Mouse (Mus musculus) lung, postnatal 0 days (tissue): ENCODE data around the gene Pkn1. TPM values are rescaled to one million over a fixed set of nuclear protein-coding genes. Genes with fewer than 3 reads are reported as not detected.
A peak's percentile ranks its signal among the peaks of the same experiment; 100 is the strongest.

ENCODE experiments used
- ATAC-seq: fragments of 200-750 bp; cut with Nextera tagmentation; 2 replicates; pipeline ENCODE4 v1.8.0; 2017; ENCODE audit warnings: moderate library complexity
- DNase-seq: peaks from one replicate; pipeline ENCODE4 v3.0.0-alpha.2; 2016; ENCODE audit warnings: low spot score
- H3K27ac ChIP-seq: fragments of 300-500 bp; sonication (generic); 2 replicates; pipeline ENCODE4 v1.5.1; 2014; ENCODE audit warnings: antibody characterized with exemption, mild to moderate bottlenecking, low read length, mixed read lengths
- H3K27me3 ChIP-seq: fragments of 300-500 bp; sonication (generic); replicated peaks from 2 replicates; pipeline ENCODE4 v1.6.1; 2014; ENCODE audit warnings: low read length, mixed read lengths; ENCODE audit not compliant: insufficient read depth
- H3K36me3 ChIP-seq: fragments of 300-500 bp; sonication (generic); 2 replicates; pipeline ENCODE4 v1.6.1; 2014; ENCODE audit warnings: low read length, mixed read lengths; ENCODE audit not compliant: insufficient read depth
- H3K4me1 ChIP-seq: fragments of 300-500 bp; sonication (generic); 2 replicates; pipeline ENCODE4 v1.6.1; 2014; ENCODE audit warnings: antibody characterized with exemption, low read depth, low read length, mixed read lengths; ENCODE audit not compliant: insufficient read depth
- H3K4me2 ChIP-seq: fragments of 300-500 bp; sonication (generic); replicated peaks from 2 replicates; pipeline ENCODE4 v1.6.1; 2014; ENCODE audit warnings: low read depth, mild to moderate bottlenecking, low read length, moderate library complexity, mixed read lengths
- H3K4me3 ChIP-seq: fragments of 300-500 bp; sonication (generic); 2 replicates; pipeline ENCODE4 v1.5.1; 2014; ENCODE audit warnings: low read depth, low read length
- H3K9ac ChIP-seq: fragments of 300-500 bp; sonication (generic); replicated peaks from 2 replicates; pipeline ENCODE4 v1.6.1; 2014; ENCODE audit warnings: low read depth, mild to moderate bottlenecking
- H3K9me3 ChIP-seq: fragments of 300-500 bp; sonication (generic); 2 replicates; pipeline ENCODE4 v1.6.1; 2016; ENCODE audit warnings: low read length, mixed read lengths
- CTCF ChIP-seq: IDR thresholded peaks from 2 replicates; pipeline ENCODE4 v1.5.1; 2016; ENCODE audit warnings: antibody characterized with exemption, mild to moderate bottlenecking
- EP300 ChIP-seq: IDR thresholded peaks from 2 replicates; pipeline ENCODE4 v1.6.1; 2016; ENCODE audit warnings: antibody characterized with exemption, mild to moderate bottlenecking, control low read depth
- WGBS: fragments of 180-500 bp; shearing (Covaris S2); extraction: QIAGEN DNeasy Blood & Tissue Kit; methylation state at CpG from one replicate; pipeline ENCODE4 v1.1.7; 2014; 5-methylcytosine and 5-hydroxymethylcytosine counted together
- polyA plus RNA-seq: library from polyadenylated mRNA; unstranded; fragments of >200 nt; fragmentation: Nextera tagmentation; extraction: Ambion mirVana; gene quantifications from 2 replicates; pipeline ENCODE4 v1.2.1, GENCODE M21; 2015

Pkn1 gene
- polyA plus RNA-seq, 1 experiment from 2014 or later, result 32.2 TPM

DNA sequence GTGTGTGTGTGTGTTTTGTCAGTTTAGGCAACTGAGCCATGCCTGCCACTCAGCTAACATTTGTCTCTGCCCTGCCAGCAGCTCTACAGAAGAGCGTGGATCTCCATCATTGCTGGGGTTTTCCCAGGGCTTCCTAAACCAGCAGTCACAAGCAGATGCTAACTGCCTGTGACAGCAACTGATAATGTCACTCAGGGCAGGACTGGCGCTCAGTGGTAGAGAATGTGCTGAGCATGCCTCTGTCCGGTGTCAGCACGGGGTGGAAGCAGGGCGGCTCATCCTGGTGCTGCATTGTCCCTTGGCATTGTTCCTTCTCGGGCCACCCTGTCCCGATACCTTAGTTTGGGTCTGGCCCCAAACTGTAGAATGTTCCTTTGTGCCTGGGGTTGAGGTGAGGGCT is 75.4 kb downstream of the Pkn1 start:
- Histone ChIP-seq H3K9me3 (no peaks in the 10 kb centered on the region), H3K4me2 (no peak overlapping the region), H3K27me3 (no peaks in the 10 kb centered on the region), H3K36me3 (no peaks in the 10 kb centered on the region), H3K4me1 (no peaks in the 10 kb centered on the region), H3K4me3 (no peak overlapping the region), H3K27ac (no peak overlapping the region), H3K9ac (no peak overlapping the region)
- no peak for TF ChIP-seq CTCF
- no peak for TF ChIP-seq EP300
- no peak for DNase-seq
- 83% methylated on average over 7 of the region's 7 CpGs for WGBS
- ATAC-seq, result no peak

GRCm38 (mm10) chr8:83622389-83622989 is 76.5 kb downstream of the Pkn1 start:
- Histone ChIP-seq H3K4me2 (peak overlapping the region; percentile 55), H3K4me3 (no peak overlapping the region), H3K4me1 (no peaks in the 10 kb centered on the region), H3K27me3 (no peaks in the 10 kb centered on the region), H3K9me3 (no peaks in the 10 kb centered on the region), H3K36me3 (no peaks in the 10 kb centered on the region), H3K27ac (no peak overlapping the region), H3K9ac (no peak overlapping the region)
- peak; percentile 92 for DNase-seq
- WGBS, result 8% methylated on average over 23 of the region's 23 CpGs
- ATAC-seq, result peak; percentile 92
- no peak for TF ChIP-seq EP300
- TF ChIP-seq CTCF, result peak; percentile 92

DNA sequence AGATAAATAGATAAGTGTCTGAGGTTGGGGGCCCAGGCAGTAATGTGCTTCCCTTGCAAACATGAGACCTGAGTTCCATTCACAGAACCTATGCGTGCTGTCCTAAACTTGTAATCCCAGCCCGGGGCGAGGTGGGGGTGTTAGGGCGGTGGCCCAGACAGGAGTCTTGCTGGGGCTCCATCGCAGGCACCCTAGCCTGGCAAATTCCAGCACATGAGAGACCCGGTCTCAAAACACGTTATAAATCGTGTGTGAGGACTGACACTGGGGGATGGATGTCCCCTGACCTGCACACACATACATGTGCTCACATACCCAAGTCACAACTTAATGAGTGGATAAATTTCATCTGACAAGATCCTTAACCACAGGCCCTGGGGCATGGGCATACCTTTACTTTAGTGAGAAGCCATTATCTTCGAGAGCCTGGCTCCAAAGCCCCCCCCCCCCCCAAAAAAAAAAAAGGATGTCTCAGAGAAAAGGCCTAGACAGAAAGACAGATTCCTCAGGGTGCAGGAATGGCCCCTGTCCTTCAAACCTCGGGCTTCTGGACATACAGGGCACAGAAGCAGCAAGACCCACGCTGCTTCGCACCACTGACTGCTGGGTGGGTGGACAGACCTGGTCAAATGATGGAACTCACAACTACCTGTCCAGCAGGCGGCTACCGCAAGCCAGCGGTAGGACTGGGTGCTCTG is 77.1 kb downstream of the Pkn1 start:
- WGBS, result 50% methylated on average over 15 of the region's 15 CpGs
- no peak; the same call in 1 of the 2 replicates for ATAC-seq

GRCm38 (mm10) chr8:83619568-83620285 is 79.3 kb downstream of the Pkn1 start:
- ATAC-seq (peak; percentile 64), DNase-seq (peak; percentile 54)
- 69% methylated on average over 9 of the region's 9 CpGs for WGBS

More for the DNA sequence above, 77.1 kb downstream of the Pkn1 start:
- Histone ChIP-seq H3K4me1 (no peaks in the 10 kb centered on the region), H3K27me3 (no peaks in the 10 kb centered on the region), H3K4me3 (no peak overlapping the region), H3K9ac (no peak overlapping the region), H3K4me2 (peak overlapping the region; percentile 55), H3K36me3 (no peaks in the 10 kb centered on the region), H3K9me3 (no peaks in the 10 kb centered on the region), H3K27ac (no peak overlapping the region)
- no peak for TF ChIP-seq CTCF
- TF ChIP-seq EP300, result no peak
- no peak for DNase-seq

DNA sequence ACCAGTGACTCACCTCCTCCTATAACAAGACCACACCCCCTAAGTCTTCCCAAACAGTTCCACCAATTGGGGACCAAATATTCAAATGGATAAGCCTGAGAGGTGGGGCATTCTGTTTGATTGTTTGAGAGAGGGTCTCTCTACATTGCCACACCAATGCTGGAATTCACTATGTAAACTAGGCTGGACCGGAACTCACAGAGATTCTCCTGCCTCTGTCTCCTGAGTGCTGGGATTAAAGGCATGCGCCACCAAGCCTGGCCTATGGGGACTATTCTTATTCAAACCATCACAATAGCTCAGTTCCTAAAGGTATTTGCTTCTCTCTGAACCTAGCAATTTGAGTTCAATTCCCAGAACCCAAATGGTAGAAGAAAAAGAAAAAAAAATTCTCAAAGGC is 80.4 kb downstream of the Pkn1 start:
- no peak for DNase-seq
- WGBS, result 98% methylated on average over 2 of the region's 2 CpGs
- no peak overlapping the region for H3K4me2 ChIP-seq

More at GRCm38 (mm10) chr8:83619568-83620285, 79.3 kb downstream of the Pkn1 start:
- Histone ChIP-seq H3K4me2 (no peak overlapping the region), H3K36me3 (no peaks in the 10 kb centered on the region), H3K27me3 (no peaks in the 10 kb centered on the region), H3K9me3 (no peaks in the 10 kb centered on the region), H3K27ac (no peak overlapping the region), H3K9ac (no peak overlapping the region), H3K4me3 (no peak overlapping the region), H3K4me1 (no peaks in the 10 kb centered on the region)
- no peak for TF ChIP-seq CTCF
- no peak for TF ChIP-seq EP300

DNA sequence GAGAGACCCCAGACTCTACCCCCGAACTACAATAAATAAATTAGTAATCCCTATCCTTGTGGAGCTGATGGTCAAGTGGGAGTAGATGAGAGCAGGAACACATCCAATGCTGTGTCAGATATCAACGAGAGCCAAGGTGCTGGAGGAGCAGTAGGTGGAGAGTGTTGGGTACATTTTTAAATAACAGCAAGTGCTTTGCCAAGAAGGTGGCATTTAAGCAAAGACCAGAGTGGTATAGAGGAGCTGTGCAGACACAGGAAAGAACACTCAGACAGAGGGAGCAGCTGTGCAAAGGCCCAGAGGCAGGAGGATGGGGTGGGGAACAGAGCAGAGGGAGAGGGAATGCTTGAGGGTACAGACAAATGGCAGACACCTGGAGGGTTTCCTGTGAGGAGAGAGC is 81.9 kb downstream of the Pkn1 start:
- Histone ChIP-seq H3K27me3 (no peaks in the 10 kb centered on the region), H3K9ac (no peak overlapping the region), H3K4me1 (no peaks in the 10 kb centered on the region), H3K36me3 (peaks cover 7% of the 10 kb centered on the region), H3K9me3 (no peaks in the 10 kb centered on the region), H3K27ac (no peak overlapping the region), H3K4me2 (no peak overlapping the region), H3K4me3 (no peak overlapping the region)
- ATAC-seq (no peak), DNase-seq (no peak)
- TF ChIP-seq EP300, result no peak
- TF ChIP-seq CTCF, result no peak
- WGBS, result 71% methylated on average over 2 of the region's 2 CpGs

More for the DNA sequence above, 80.4 kb downstream of the Pkn1 start:
- TF ChIP-seq EP300 (no peak), CTCF (no peak)
- Histone ChIP-seq H3K9me3 (no peaks in the 10 kb centered on the region), H3K4me1 (no peaks in the 10 kb centered on the region), H3K9ac (no peak overlapping the region), H3K27ac (no peak overlapping the region), H3K27me3 (no peaks in the 10 kb centered on the region), H3K36me3 (no peaks in the 10 kb centered on the region), H3K4me3 (no peak overlapping the region)
- ATAC-seq, result no peak
